Mouse (Mus musculus) midbrain, embryonic 16.5 days (tissue): ENCODE results near the gene Atxn7l1. TPM values are rescaled to one million over a fixed set of nuclear protein-coding genes. Genes with fewer than 3 reads are reported as not detected.

ENCODE experiments used
- ATAC-seq: fragments of 200-750 bp; cut with Nextera tagmentation; 2 replicates; pipeline ENCODE4 v1.8.0; 2017; ENCODE audit warnings: moderate TSS enrichment
- H3K27ac ChIP-seq: fragments of 300-500 bp; sonication (generic); 2 replicates; pipeline ENCODE4 v1.5.1; 2014; ENCODE audit warnings: mild to moderate bottlenecking, low read length, mixed read lengths
- H3K27me3 ChIP-seq: fragments of 300-500 bp; sonication (generic); 2 replicates; pipeline ENCODE4 v1.6.1; 2014; ENCODE audit warnings: low read depth, low read length, mixed read lengths; ENCODE audit not compliant: control insufficient read depth, insufficient read depth
- H3K36me3 ChIP-seq: fragments of 300-500 bp; sonication (generic); 2 replicates; pipeline ENCODE4 v1.6.1; 2014; ENCODE audit warnings: mild to moderate bottlenecking, low read length, moderate library complexity, mixed read lengths; ENCODE audit not compliant: control insufficient read depth, insufficient read depth
- H3K4me1 ChIP-seq: fragments of 300-500 bp; sonication (generic); 2 replicates; pipeline ENCODE4 v1.6.1; 2014; ENCODE audit warnings: mild to moderate bottlenecking, low read length, mixed read lengths; ENCODE audit not compliant: control insufficient read depth, insufficient read depth
- H3K4me2 ChIP-seq: fragments of 300-500 bp; sonication (generic); 2 replicates; pipeline ENCODE4 v1.6.1; 2014; ENCODE audit warnings: mild to moderate bottlenecking, low read length, mixed read lengths
- H3K4me3 ChIP-seq: fragments of 300-500 bp; sonication (generic); 2 replicates; pipeline ENCODE4 v1.5.1; 2014; ENCODE audit warnings: low read depth, mild to moderate bottlenecking, low read length, moderate library complexity, mixed read lengths
- H3K9ac ChIP-seq: fragments of 300-500 bp; sonication (generic); 2 replicates; pipeline ENCODE4 v1.6.1; 2014; ENCODE audit warnings: low read depth, low read length, mixed read lengths
- H3K9me3 ChIP-seq: fragments of 300-500 bp; sonication (generic); replicated peaks from 2 replicates; pipeline ENCODE4 v1.6.1; 2014; ENCODE audit warnings: mild to moderate bottlenecking, low read length, mixed read lengths; ENCODE audit not compliant: control insufficient read depth, poor library complexity, severe bottlenecking
- WGBS: fragments of 180-500 bp; shearing (Covaris S2); extraction: QIAGEN DNeasy Blood & Tissue Kit; methylation state at CpG from one replicate; pipeline ENCODE4 v1.1.7; 2014; 5-methylcytosine and 5-hydroxymethylcytosine counted together
- polyA plus RNA-seq: library from polyadenylated mRNA; unstranded; fragments of >200 nt; fragmentation: Nextera tagmentation; extraction: Ambion mirVana; gene quantifications from 2 replicates; pipeline ENCODE4 v1.2.1, GENCODE M21; 2015

The Atxn7l1 gene
- polyA plus RNA-seq, 1 experiment from 2014 or later: 25.0 TPM

DNA sequence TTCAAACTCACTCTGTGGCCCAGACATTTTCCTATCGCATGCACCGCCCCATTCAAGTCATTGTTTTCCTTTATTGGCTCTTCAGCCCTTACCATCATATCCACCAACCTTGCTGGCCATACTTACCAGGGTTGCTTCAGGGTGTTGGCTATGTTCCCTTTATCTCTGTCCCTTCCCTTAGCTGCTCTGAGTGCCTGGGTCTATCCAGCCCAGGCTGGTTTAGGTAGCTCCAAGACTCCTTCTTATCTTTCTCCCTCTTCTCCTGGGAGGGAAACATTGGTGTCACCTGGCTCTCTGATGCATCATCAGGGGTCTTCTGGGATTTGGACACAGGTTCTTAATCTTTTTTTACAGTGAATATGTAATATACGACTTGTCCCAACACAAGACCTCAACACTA is 36.6 kb downstream of the Atxn7l1 start:
- 99% methylated on average over 3 of the region's 3 CpGs for WGBS
- no peak for ATAC-seq
- Histone ChIP-seq H3K4me1 (peaks cover 8% of the 10 kb centered on the region; the same call in 1 of the 2 replicates), H3K27me3 (no peaks in the 10 kb centered on the region), H3K27ac (no peak overlapping the region), H3K9ac (no peak overlapping the region), H3K9me3 (no peaks in the 10 kb centered on the region), H3K4me3 (no peak overlapping the region), H3K4me2 (no peak overlapping the region), H3K36me3 (no peaks in the 10 kb centered on the region)

DNA sequence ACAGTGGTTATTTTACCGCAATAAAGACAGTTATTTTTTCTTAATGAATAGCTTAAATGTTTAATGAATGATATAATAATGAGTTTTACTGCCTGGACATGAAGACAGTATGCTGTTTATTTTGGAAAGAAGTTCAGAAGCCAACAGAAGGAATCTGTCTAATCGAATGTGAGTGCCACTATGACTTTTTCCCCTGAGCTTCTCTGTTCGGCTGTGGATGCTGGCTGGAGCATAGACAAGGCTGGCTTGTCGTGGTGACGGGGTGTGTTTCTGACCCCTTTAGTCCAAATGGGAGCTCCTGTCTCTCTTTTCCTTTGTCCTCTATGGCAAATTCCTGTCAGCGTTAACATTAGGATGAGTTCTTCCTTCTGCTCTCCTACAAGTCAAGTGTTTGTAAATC is 37.6 kb downstream of the Atxn7l1 start:
- no peak overlapping the region for H3K4me3 ChIP-seq
- H3K9ac ChIP-seq: no peak overlapping the region
- no peaks in the 10 kb centered on the region for H3K9me3 ChIP-seq
- no peak overlapping the region for H3K27ac ChIP-seq
- no peaks in the 10 kb centered on the region for H3K27me3 ChIP-seq
- no peaks in the 10 kb centered on the region for H3K36me3 ChIP-seq
- no peak for ATAC-seq
- no peak overlapping the region for H3K4me2 ChIP-seq
- H3K4me1 ChIP-seq: peaks cover 8% of the 10 kb centered on the region; the same call in 1 of the 2 replicates
- 70% methylated on average over 6 of the region's 6 CpGs for WGBS

DNA sequence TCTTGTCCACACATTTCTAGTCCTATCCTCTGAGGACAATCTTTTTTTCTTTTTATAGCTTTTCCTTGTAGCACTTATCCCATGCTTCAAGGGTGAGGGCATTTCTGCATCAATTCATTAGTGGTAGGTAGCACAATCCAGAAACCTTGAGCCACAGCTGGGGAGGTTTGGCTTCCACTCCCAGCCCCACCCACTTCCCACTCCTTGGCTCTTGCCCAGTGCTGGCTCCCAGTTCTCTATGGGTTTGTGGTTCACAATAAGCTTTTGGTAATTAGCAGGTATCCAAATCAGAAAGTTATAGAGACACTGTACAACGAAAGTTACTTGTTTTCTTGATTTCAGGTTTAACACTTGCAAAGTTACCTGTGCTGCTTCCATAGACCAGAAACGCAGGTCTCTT is 38.8 kb downstream of the Atxn7l1 start:
- H3K4me2 ChIP-seq: no peak overlapping the region
- peaks cover 8% of the 10 kb centered on the region; the same call in 1 of the 2 replicates for H3K4me1 ChIP-seq
- H3K9ac ChIP-seq: no peak overlapping the region
- H3K4me3 ChIP-seq: no peak overlapping the region
- ATAC-seq: no peak
- H3K27me3 ChIP-seq: no peaks in the 10 kb centered on the region
- no peaks in the 10 kb centered on the region for H3K36me3 ChIP-seq
- H3K9me3 ChIP-seq: no peaks in the 10 kb centered on the region
- no peak overlapping the region for H3K27ac ChIP-seq
- 94% methylated on average over 2 of the region's 2 CpGs for whole genome bisulfite sequencing

DNA sequence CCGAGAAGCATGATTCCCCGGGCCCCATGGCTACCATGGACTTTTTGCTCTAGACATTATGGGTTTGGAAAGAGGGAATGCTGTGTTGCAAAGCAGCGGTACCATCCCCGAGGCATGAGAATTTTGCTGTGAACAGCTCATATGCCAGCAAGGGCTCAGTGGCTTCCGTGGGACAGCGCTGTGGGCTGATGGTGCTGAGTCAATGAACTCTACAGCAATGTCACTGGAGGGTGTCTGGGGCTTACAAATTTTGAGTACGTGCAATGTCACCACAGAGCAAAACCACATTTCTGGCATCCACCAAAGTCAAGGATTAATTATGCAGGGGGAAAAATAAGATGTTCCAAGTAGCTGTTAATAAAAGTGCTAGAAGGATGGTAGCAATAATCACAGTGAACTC is 42.6 kb downstream of the Atxn7l1 start:
- no peak overlapping the region for H3K27ac ChIP-seq
- ATAC-seq: no peak
- no peaks in the 10 kb centered on the region for H3K36me3 ChIP-seq
- no peak overlapping the region for H3K9ac ChIP-seq
- H3K4me3 ChIP-seq: no peak overlapping the region
- no peaks in the 10 kb centered on the region for H3K9me3 ChIP-seq
- no peaks in the 10 kb centered on the region for H3K27me3 ChIP-seq
- 92% methylated on average over 7 of the region's 7 CpGs for WGBS
- peaks cover 4% of the 10 kb centered on the region; the same call in 1 of the 2 replicates for H3K4me1 ChIP-seq
- no peak overlapping the region for H3K4me2 ChIP-seq

DNA sequence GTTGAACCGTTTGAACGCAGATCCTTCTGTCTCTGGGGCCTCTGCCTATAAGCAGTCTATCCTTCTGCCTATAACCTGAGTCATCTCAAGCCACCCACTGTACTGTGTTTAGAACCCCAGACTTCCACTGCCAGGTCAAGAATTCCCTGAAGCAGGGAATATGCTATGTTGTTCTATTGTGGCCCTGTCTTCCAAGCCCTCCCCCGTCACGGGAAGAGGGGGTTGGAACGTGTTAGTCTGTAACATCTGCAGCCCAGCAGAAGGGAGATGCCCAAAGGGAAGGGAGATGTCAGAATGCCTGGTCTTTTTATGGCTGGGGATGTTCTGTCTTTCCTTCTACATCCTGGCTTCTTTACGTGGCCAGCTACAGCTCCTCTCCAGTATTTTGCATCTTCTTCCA is 43.1 kb downstream of the Atxn7l1 start:
- no peak overlapping the region for H3K9ac ChIP-seq
- no peak overlapping the region for H3K4me3 ChIP-seq
- H3K4me2 ChIP-seq: no peak overlapping the region
- WGBS: 76% methylated on average over 6 of the region's 6 CpGs
- no peaks in the 10 kb centered on the region for H3K27me3 ChIP-seq
- H3K9me3 ChIP-seq: no peaks in the 10 kb centered on the region
- peaks cover 6% of the 10 kb centered on the region; the same call in 1 of the 2 replicates for H3K4me1 ChIP-seq
- H3K36me3 ChIP-seq: no peaks in the 10 kb centered on the region
- no peak for ATAC-seq
- H3K27ac ChIP-seq: no peak overlapping the region

DNA sequence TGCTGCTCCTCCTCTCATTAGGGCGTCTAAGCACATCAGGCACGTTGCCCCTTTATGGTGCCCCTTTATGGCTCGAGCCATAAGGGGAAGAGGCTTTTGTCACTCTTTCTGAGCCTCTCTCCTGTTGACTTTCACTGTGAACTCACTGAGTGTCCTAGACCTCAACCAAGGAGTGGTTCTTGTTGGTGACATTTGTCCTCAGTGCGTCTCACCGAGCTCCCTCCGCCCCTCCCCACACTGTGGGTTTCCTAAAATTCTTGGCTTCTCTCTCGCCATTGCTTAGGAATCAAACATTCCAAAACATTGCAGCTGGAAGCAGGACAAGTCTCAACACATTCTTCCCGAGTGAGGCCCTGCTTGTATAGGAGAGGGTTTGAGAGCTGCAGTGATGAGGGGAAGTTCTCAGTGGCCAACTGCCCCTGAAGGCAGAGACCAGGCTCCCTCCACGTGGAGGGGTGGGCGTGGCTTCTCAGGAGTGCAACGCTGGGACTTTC is 46.0 kb downstream of the Atxn7l1 start:
- no peak overlapping the region for H3K4me2 ChIP-seq
- H3K27ac ChIP-seq: no peak overlapping the region
- no peak overlapping the region for H3K9ac ChIP-seq
- WGBS: 56% methylated on average over 11 of the region's 11 CpGs
- no peak overlapping the region for H3K4me3 ChIP-seq
- peaks cover 6% of the 10 kb centered on the region; the same call in 1 of the 2 replicates for H3K4me1 ChIP-seq
- H3K36me3 ChIP-seq: no peaks in the 10 kb centered on the region
- ATAC-seq: 0 out of 2 replicates have a peak, but pooled peaks have one; percentile 19
- H3K27me3 ChIP-seq: no peaks in the 10 kb centered on the region
- no peaks in the 10 kb centered on the region for H3K9me3 ChIP-seq

DNA sequence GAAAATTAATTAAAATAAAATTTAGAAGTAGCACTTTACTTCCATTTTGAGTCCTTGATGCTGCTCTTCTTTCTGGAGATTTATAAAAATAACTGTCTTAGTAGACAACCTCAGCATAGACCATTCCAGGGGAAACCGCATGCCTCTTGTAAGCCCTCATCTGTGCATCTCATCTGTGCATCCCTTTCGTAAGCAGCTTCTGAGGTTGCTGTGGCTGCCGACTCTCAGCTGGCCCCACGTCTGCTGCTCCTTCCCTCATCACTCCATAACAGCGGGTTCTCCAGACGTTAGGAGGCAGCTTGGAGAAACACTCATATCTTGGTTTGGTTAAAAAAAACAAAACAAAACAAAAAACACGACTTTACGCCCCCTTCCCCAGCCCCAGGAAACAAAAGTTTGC is 47.7 kb downstream of the Atxn7l1 start:
- Histone ChIP-seq H3K27me3 (no peaks in the 10 kb centered on the region), H3K27ac (no peak overlapping the region), H3K4me3 (no peak overlapping the region), H3K4me2 (no peak overlapping the region), H3K9me3 (no peaks in the 10 kb centered on the region), H3K9ac (no peak overlapping the region), H3K36me3 (no peaks in the 10 kb centered on the region), H3K4me1 (peaks cover 6% of the 10 kb centered on the region; the same call in 1 of the 2 replicates)
- ATAC-seq: no peak
- 33% methylated on average over 8 of the region's 8 CpGs for WGBS

DNA sequence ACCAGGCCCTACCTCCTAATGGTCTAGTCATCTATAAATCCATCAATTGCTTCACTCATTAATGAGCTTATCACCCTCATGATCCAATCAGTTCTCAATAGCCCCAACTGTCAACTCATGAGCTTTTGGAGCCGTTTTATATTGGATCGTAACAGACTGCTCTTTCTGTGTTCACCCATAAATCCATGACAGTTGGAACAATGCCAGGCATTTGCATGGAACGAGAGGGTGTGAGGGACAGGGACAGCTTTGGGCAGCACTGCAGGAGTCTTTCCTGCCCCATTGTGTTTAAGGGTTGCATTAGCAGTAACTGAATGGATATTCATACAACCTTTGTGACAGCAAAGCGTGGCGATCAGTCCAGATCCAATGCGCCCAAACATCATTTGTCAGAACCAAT is 49.8 kb downstream of the Atxn7l1 start:
- Histone ChIP-seq H3K9me3 (no peaks in the 10 kb centered on the region), H3K9ac (no peak overlapping the region), H3K27ac (no peak overlapping the region), H3K4me3 (no peak overlapping the region), H3K36me3 (no peaks in the 10 kb centered on the region), H3K27me3 (no peaks in the 10 kb centered on the region), H3K4me2 (no peak overlapping the region), H3K4me1 (peaks cover 6% of the 10 kb centered on the region; the same call in 1 of the 2 replicates)
- ATAC-seq: no peak
- WGBS: 26% methylated on average over 6 of the region's 6 CpGs

DNA sequence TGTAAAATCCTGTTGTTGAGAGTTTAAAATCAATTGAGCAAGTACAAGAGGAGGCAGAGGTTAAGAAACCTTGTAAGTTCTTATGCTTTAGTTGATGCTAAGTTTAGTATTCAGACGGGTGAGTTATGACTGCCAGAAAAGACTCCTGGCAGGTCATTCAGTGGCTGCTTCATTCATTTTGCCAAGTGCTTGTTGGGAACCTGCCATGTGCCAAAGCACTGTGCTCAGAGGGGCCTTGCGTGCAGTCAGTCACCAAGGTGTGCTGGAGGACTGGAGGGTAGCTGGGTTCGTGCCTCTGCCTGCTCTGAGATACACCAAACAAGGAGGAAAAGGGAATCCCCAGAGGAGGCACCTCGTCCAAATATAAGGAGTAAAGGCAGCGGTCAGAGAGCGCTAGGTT is 50.3 kb downstream of the Atxn7l1 start:
- H3K27me3 ChIP-seq: no peaks in the 10 kb centered on the region
- no peaks in the 10 kb centered on the region for H3K9me3 ChIP-seq
- no peak overlapping the region for H3K4me3 ChIP-seq
- H3K4me2 ChIP-seq: no peak overlapping the region
- H3K36me3 ChIP-seq: no peaks in the 10 kb centered on the region
- no peak overlapping the region for H3K9ac ChIP-seq
- no peak overlapping the region for H3K27ac ChIP-seq
- no peak for ATAC-seq
- peaks cover 6% of the 10 kb centered on the region; the same call in 1 of the 2 replicates for H3K4me1 ChIP-seq
- WGBS: 57% methylated on average over 6 of the region's 6 CpGs
